Mouse (Mus musculus) forebrain, postnatal 0 days (tissue): Measurements from ENCODE around the gene Hoxc10. TPM values are rescaled to one million over a fixed set of nuclear protein-coding genes. Genes with fewer than 3 reads are reported as not detected.
A peak's percentile ranks its signal among the peaks of the same experiment; 100 is the strongest.

Source experiments
- ATAC-seq: fragments of 200-750 bp; cut with Nextera tagmentation; 2 replicates; pipeline ENCODE4 v1.8.0; 2017; ENCODE audit warnings: mild to moderate bottlenecking, moderate library complexity
- DNase-seq: peaks from one replicate; pipeline ENCODE4 v3.0.0-alpha.2; 2015
- H3K27ac ChIP-seq: fragments of 300-500 bp; sonication (generic); 2 replicates; pipeline ENCODE4 v1.5.1; 2014; ENCODE audit warnings: low read depth, mild to moderate bottlenecking, antibody characterized with exemption, low read length, moderate library complexity, mixed read lengths
- H3K27me3 ChIP-seq: fragments of 300-500 bp; sonication (generic); 2 replicates; pipeline ENCODE4 v1.6.1; 2014; ENCODE audit warnings: mild to moderate bottlenecking, low read length, mixed read lengths; ENCODE audit not compliant: insufficient read depth
- H3K36me3 ChIP-seq: fragments of 300-500 bp; sonication (generic); 2 replicates; pipeline ENCODE4 v1.6.1; 2014; ENCODE audit warnings: mild to moderate bottlenecking, moderate library complexity; ENCODE audit not compliant: insufficient read depth
- H3K4me1 ChIP-seq: fragments of 300-500 bp; sonication (generic); 2 replicates; pipeline ENCODE4 v1.6.1; 2014; ENCODE audit warnings: antibody characterized with exemption; ENCODE audit not compliant: insufficient read depth
- H3K4me2 ChIP-seq: fragments of 300-500 bp; sonication (generic); 2 replicates; pipeline ENCODE4 v1.6.1; 2014; ENCODE audit warnings: low read depth, mild to moderate bottlenecking, moderate library complexity
- H3K4me3 ChIP-seq: fragments of 300-500 bp; sonication (generic); 2 replicates; pipeline ENCODE4 v1.5.1; 2014; ENCODE audit warnings: low read depth, low read length, mixed read lengths
- H3K9ac ChIP-seq: fragments of 300-500 bp; sonication (generic); 2 replicates; pipeline ENCODE4 v1.6.1; 2014; ENCODE audit warnings: mild to moderate bottlenecking
- H3K9me3 ChIP-seq: fragments of 300-500 bp; sonication (generic); 2 replicates; pipeline ENCODE4 v1.6.1; 2016; ENCODE audit warnings: low read length
- CTCF ChIP-seq: sonication (generic); IDR thresholded peaks from 2 replicates; pipeline ENCODE4 v1.5.1; 2016; ENCODE audit warnings: antibody characterized with exemption, control low read depth, low read depth
- WGBS: fragments of 180-500 bp; shearing (Covaris S2); extraction: QIAGEN DNeasy Blood & Tissue Kit; methylation state at CpG from one replicate; pipeline ENCODE4 v1.1.7; 2014; 5-methylcytosine and 5-hydroxymethylcytosine counted together
- polyA plus RNA-seq: library from polyadenylated mRNA; unstranded; fragments of >200 nt; fragmentation: Nextera tagmentation; extraction: Ambion mirVana; gene quantifications from 2 replicates; pipeline ENCODE4 v1.2.1, GENCODE M21; 2015
- total RNA-seq: library from RNA; depleted of rRNA; stranded (reverse); fragments of >200 nt; gene quantifications from 2 replicates; pipeline ENCODE4 v1.2.3, GENCODE M21; 2014

Hoxc10 gene
- total and polyA plus RNA-seq, 2 experiments from 2014 or later: not detected

DNA sequence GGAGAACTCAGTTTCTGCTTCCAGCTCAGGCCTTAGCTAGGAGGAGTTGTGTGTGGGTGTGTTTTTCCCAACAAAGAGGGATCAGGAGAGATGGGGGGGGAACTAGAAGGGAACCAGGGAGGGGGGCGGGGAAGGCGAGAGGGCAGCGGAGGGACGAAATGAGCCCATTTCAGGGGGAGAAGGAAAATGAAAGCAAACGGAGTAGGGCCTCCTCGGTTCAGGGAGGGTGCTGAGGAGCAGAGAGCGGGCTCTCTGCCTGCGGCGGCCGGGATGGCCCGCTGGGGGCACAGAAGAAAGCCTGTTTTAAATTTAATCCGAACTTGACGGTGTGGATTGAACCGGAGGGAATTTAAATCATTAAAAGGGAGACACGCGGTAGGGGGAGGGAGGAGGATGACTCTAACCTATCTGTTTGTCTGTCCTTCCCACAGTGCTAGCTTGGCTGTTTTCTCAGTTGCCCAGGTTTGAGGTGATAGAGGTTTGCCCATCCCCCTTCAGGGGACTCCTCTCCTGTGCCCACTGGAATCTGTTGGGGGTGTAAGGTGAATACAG, 10.9 kb downstream of the Hoxc10 start:
- no peaks in the 10 kb centered on the region for H3K9me3 ChIP-seq
- no peak for TF ChIP-seq CTCF
- ATAC-seq: no peak

GRCm38 (mm10) chr15:102978615-102979515, 12.3 kb downstream of the Hoxc10 start:
- no peaks in the 10 kb centered on the region for H3K9me3 ChIP-seq
- ATAC-seq: no peak
- no peaks in the 10 kb centered on the region for H3K4me1 ChIP-seq
- no peak for TF ChIP-seq CTCF
- no peak overlapping the region for H3K27ac ChIP-seq
- no peak overlapping the region for H3K9ac ChIP-seq
- H3K27me3 ChIP-seq: peaks cover 93% of the 10 kb centered on the region
- 3% methylated on average over 13 of the region's 13 CpGs for WGBS
- DNase-seq: no peak
- no peaks in the 10 kb centered on the region for H3K36me3 ChIP-seq
- no peak overlapping the region for H3K4me3 ChIP-seq
- H3K4me2 ChIP-seq: no peak overlapping the region

More for the DNA sequence above, 10.9 kb downstream of the Hoxc10 start:
- Histone ChIP-seq H3K4me3 (no peak overlapping the region), H3K27me3 (peaks cover 93% of the 10 kb centered on the region), H3K4me1 (no peaks in the 10 kb centered on the region), H3K36me3 (no peaks in the 10 kb centered on the region), H3K27ac (no peak overlapping the region), H3K4me2 (no peak overlapping the region), H3K9ac (no peak overlapping the region)
- no peak for DNase-seq
- 1% methylated on average over 16 of the region's 16 CpGs for WGBS

DNA sequence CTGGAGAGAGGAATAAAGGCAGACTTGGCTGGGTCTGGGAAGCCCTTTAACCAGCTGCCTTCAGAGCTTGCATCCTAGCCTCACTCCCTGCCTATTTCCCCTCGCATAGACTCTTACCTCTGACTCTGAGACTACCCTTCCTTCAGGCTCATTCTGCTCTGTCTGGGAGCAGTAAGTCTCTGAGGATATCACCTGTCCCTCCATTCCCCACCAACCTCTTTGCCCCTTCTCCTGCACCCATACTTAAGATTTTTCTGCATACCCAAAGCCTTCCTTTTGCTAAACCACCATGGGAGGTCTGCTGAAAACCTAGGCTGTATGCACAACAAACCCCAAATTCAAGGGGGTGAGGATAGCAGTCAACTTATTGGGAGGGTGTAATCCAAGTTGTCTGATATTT, 13.3 kb downstream of the Hoxc10 start:
- Histone ChIP-seq H3K4me1 (no peaks in the 10 kb centered on the region), H3K27me3 (peaks cover 93% of the 10 kb centered on the region), H3K4me2 (no peak overlapping the region), H3K36me3 (no peaks in the 10 kb centered on the region), H3K27ac (no peak overlapping the region), H3K9ac (no peak overlapping the region), H3K9me3 (no peaks in the 10 kb centered on the region), H3K4me3 (no peak overlapping the region)
- DNase-seq: no peak
- no peak for TF ChIP-seq CTCF
- 0% methylated on average over 1 of the region's 1 CpGs for WGBS
- no peak for ATAC-seq

DNA sequence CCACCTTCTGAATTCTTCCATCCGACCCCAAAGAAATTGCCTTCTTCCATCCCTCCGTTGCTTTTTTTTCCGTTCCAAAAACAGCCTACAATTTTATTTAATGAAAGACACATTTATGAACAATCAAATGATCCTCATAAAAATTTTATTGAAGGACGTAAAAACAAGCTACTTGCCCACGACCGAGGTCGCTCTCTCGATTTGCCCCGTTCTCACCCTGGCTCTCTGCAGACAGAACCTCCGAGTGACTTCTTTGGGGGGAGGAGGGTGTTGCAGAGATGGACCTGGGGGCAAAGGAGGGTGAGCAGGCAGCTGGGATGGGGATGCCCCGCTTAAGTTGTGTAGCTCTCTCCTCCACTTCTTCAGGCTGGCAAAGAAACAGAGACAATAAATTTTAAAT, 13.8 kb downstream of the Hoxc10 start:
- no peak for ATAC-seq
- H3K36me3 ChIP-seq: no peaks in the 10 kb centered on the region
- no peak for TF ChIP-seq CTCF

GRCm38 (mm10) chr15:102980912-102981311, 14.3 kb downstream of the Hoxc10 start:
- ATAC-seq: no peak
- Histone ChIP-seq H3K27me3 (peaks cover 93% of the 10 kb centered on the region), H3K27ac (no peak overlapping the region), H3K4me1 (no peaks in the 10 kb centered on the region), H3K9ac (no peak overlapping the region), H3K9me3 (no peaks in the 10 kb centered on the region), H3K4me2 (peak overlapping the region; percentile 33; the same call in 1 of the 2 replicates), H3K36me3 (no peaks in the 10 kb centered on the region), H3K4me3 (peak overlapping the region; percentile 16)
- no peak for DNase-seq
- under 1% methylated on average over 14 of the region's 14 CpGs for WGBS
- TF ChIP-seq CTCF: no peak

More for the DNA sequence above, 13.8 kb downstream of the Hoxc10 start:
- H3K4me2 ChIP-seq: no peak overlapping the region
- no peaks in the 10 kb centered on the region for H3K9me3 ChIP-seq
- no peak overlapping the region for H3K27ac ChIP-seq
- H3K4me3 ChIP-seq: no peak overlapping the region
- no peaks in the 10 kb centered on the region for H3K4me1 ChIP-seq
- no peak for DNase-seq
- peaks cover 93% of the 10 kb centered on the region for H3K27me3 ChIP-seq
- H3K9ac ChIP-seq: no peak overlapping the region
- WGBS: 4% methylated on average over 11 of the region's 11 CpGs

DNA sequence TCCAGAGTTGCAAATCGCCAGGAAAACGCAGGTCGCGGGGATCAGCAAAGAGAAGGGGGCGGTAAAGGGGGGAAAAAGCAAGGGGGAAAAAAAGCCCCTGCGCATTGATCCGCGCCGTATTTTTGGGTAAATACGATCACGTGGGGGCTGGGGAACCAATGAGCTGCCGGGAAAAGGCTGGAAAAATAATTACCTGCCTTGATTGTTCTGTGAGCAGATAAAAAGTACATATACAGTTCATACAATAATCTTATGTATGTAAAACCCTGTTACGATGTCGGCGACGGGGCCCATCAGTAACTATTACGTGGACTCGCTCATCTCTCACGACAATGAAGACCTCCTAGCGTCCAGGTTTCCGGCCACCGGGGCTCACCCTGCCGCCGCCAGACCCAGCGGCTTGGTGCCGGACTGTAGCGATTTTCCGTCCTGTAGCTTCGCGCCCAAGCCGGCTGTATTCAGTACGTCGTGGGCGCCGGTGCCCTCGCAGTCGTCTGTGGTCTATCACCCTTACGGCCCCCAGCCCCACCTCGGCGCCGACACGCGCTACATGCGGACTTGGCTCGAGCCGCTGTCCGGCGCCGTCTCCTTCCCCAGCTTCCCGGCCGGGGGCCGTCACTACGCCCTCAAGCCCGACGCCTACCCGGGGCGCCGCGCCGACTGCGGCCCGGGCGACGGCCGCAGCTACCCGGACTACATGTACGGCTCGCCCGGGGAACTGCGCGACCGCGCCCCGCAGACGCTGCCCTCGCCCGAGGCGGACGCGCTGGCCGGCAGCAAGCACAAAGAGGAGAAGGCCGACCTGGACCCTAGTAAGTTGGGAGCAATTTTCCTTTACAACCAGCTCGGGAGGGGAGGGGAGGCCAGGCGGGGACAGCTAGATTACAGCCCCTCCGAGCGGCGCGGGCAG, 15.0 kb downstream of the Hoxc10 start:
- ATAC-seq (no peak; the same call in 1 of the 2 replicates), DNase-seq (no peak)
- peaks cover 96% of the 10 kb centered on the region for H3K27me3 ChIP-seq
- no peak for TF ChIP-seq CTCF
- peak overlapping the region; percentile 16 for H3K4me3 ChIP-seq
- H3K4me2 ChIP-seq: peak overlapping the region; percentile 33
- no peak overlapping the region for H3K9ac ChIP-seq
- no peaks in the 10 kb centered on the region for H3K4me1 ChIP-seq
- 1% methylated on average over 88 of the region's 88 CpGs for WGBS
- no peaks in the 10 kb centered on the region for H3K36me3 ChIP-seq
- H3K9me3 ChIP-seq: no peaks in the 10 kb centered on the region
- H3K27ac ChIP-seq: no peak overlapping the region
